Mouse (Mus musculus): ENCODE results near the gene Rtl8a. TPM values are rescaled to one million over a fixed set of nuclear protein-coding genes. Genes with fewer than 3 reads are reported as not detected.

Rtl8a gene
- total RNA-seq, 2 experiments from 2014 or later: 3.2 to 7.7 TPM

DNA sequence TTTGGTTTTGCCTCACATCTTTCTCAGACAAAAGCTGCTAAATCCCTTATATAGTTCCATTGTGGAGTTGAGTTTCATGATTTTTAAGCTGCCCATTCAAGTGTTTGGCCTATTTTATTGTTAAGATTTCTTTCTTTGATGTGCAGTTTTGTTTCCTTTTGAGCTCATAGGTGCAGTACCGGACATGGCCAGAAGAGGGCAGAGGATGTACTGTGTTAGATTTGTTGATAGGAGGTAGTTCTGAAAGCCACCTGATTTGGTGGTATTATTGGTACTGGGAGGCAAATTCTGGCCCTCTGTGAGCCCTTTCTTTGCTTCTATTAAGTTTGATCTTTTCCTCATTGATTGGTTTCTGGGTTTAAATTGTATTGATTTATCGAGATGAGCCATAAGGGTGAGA is 43.5 kb downstream of the Rtl8a start:
- ATAC-seq (replicated peaks; ENCODE audit: poor library complexity, severe bottlenecking): peak; percentile 59

Other genes starting within 250 kb of the Rtl8a start
- gene Etd, start 208.8 kb downstream of the Rtl8a start, total RNA-seq (2014; fragmentation: Nextera tagmentation): not detected in 2 replicates
- gene Etd, start 208.8 kb downstream of the Rtl8a start, total RNA-seq (2017): not detected in 2 replicates
- gene Rtl8c, start 35.6 kb downstream of the Rtl8a start, total RNA-seq (2014; fragmentation: Nextera tagmentation): 4.5 and 15.6 TPM in 2 replicates
- gene Rtl8c, start 35.6 kb downstream of the Rtl8a start, total RNA-seq (2017): 0.46 and 1.8 TPM in 2 replicates
- not detected in 2 replicates for gene Gm14597, start 34.7 kb downstream of the Rtl8a start, total RNA-seq (2014; fragmentation: Nextera tagmentation)
- gene Gm14597, start 34.7 kb downstream of the Rtl8a start, total RNA-seq (2017): not detected in 2 replicates
- gene Rtl8b, start 26.7 kb upstream of the Rtl8a start, total RNA-seq (2014; fragmentation: Nextera tagmentation): 14.0 and 17.1 TPM in 2 replicates
- gene Rtl8b, start 26.7 kb upstream of the Rtl8a start, total RNA-seq (2017): 2.8 and 3.4 TPM in 2 replicates
- not detected in 2 replicates for gene 4930502E18Rik, start 81.1 kb upstream of the Rtl8a start, total RNA-seq (2014; fragmentation: Nextera tagmentation)
- not detected in 2 replicates for gene 4930502E18Rik, start 81.1 kb upstream of the Rtl8a start, total RNA-seq (2017)
- gene 1700013H16Rik, start 114.1 kb upstream of the Rtl8a start, total RNA-seq (2014; fragmentation: Nextera tagmentation): not detected in 2 replicates
- not detected in 2 replicates for gene 1700013H16Rik, start 114.1 kb upstream of the Rtl8a start, total RNA-seq (2017)
- gene Zfp36l3, start 132.7 kb upstream of the Rtl8a start, total RNA-seq (2014; fragmentation: Nextera tagmentation): not detected in 2 replicates
- gene Zfp36l3, start 132.7 kb upstream of the Rtl8a start, total RNA-seq (2017): not detected in 2 replicates
- gene Xlr, start 154.0 kb upstream of the Rtl8a start, total RNA-seq (2014; fragmentation: Nextera tagmentation): 3.3 and 16.8 TPM in 2 replicates
- 4.6 and 10.4 TPM in 2 replicates for gene Xlr, start 154.0 kb upstream of the Rtl8a start, total RNA-seq (2017)

Measured in granulocyte monocyte progenitor cell, adult 5-6 weeks (primary cell).